Mouse (Mus musculus) ES-E14 (cell line): ENCODE measurements at regions not wholly inside any gene's neighbourhood (a gene's known extent, or its start where the extent isn't known, plus 50 kb on each side); places are given as distances from the start of the nearest gene placed in this dataset.
A peak's percentile ranks its signal among the peaks of the same experiment; 100 is the strongest.

ENCODE experiments used
- DNase-seq: peaks from one replicate; pipeline ENCODE4 v3.0.0-alpha.2; 2013; ENCODE audit warnings: low read depth, low spot score
- H3K27ac ChIP-seq: 2 replicates; pipeline ENCODE4 v1.5.1; 2012; ENCODE audit warnings: low read depth, mild to moderate bottlenecking, low read length, moderate library complexity, mixed read lengths; ENCODE audit not compliant: poor library complexity, insufficient read depth, severe bottlenecking
- H3K36me3 ChIP-seq: 2 replicates; pipeline ENCODE4 v1.6.1; 2012; ENCODE audit warnings: mild to moderate bottlenecking, low read length, moderate library complexity, mixed read lengths; ENCODE audit not compliant: control insufficient read depth, poor library complexity, insufficient read depth, severe bottlenecking
- H3K4me1 ChIP-seq, 2 experiments: fragments of 150-350 bp in 1 of 2; sonication (generic) in 1 of 2; 2 replicates each; pipeline ENCODE4 v1.6.1; 2012; ENCODE audit warnings: low read length in 2 of 2, mild to moderate bottlenecking in 1 of 2, mixed read lengths in 1 of 2; ENCODE audit not compliant: control insufficient read depth in 2 of 2, insufficient read depth in 2 of 2, poor library complexity in 1 of 2
- H3K4me3 ChIP-seq, 2 experiments: fragments of 150-350 bp in 1 of 2; sonication (generic) in 1 of 2; 2 replicates each; pipeline ENCODE4 v1.5.1; 2012; ENCODE audit warnings: low read length in 2 of 2, low read depth in 1 of 2, mild to moderate bottlenecking in 1 of 2, mixed read lengths in 1 of 2; ENCODE audit not compliant: insufficient read depth in 1 of 2, poor library complexity in 1 of 2, severe bottlenecking in 1 of 2
- H3K9ac ChIP-seq: 2 replicates; pipeline ENCODE4 v1.6.1; 2012; ENCODE audit warnings: low read depth, mild to moderate bottlenecking, low read length, mixed read lengths; ENCODE audit not compliant: poor library complexity, insufficient read depth, severe bottlenecking
- H3K9me3 ChIP-seq: fragments of 150-350 bp; sonication (generic); 2 replicates; pipeline ENCODE4 v1.6.1; 2012; ENCODE audit warnings: low read depth, mild to moderate bottlenecking, low read length; ENCODE audit not compliant: control insufficient read depth, insufficient read depth
- CHD2 ChIP-seq: IDR thresholded peaks from 2 replicates; pipeline ENCODE4 v1.6.1; 2014; ENCODE audit warnings: mild to moderate bottlenecking, low read depth, low read length, inconsistent platforms
- HCFC1 ChIP-seq: IDR thresholded peaks from 2 replicates; pipeline ENCODE4 v1.6.1; 2012; ENCODE audit warnings: low read length, inconsistent platforms, borderline replicate concordance; ENCODE audit not compliant: insufficient read depth
- MAFK ChIP-seq: IDR thresholded peaks from 2 replicates; pipeline ENCODE4 v1.6.1; 2014; ENCODE audit warnings: mild to moderate bottlenecking, low read depth, low read length, inconsistent platforms; ENCODE audit not compliant: insufficient read depth
- ZC3H11A ChIP-seq: IDR thresholded peaks from 2 replicates; pipeline ENCODE4 v1.6.1; 2012; ENCODE audit warnings: low read depth, mild to moderate bottlenecking, inconsistent platforms, low read length, borderline replicate concordance
- in situ Hi-C, 2 experiments: fragments of 600-800 bp; cut with MboI; formaldehyde crosslinking; loops; one replicate each; pipeline ENCODE4 v1.15.1; 2025; ENCODE audit warnings: low sequenced_read_pairs in 2 of 2, inconsistent platforms in 1 of 2; ENCODE audit not compliant: unreplicated experiment in 2 of 2

- TF ChIP-seq CHD2: no peak
- TF ChIP-seq MAFK: no peak
- TF ChIP-seq ZC3H11A: 0 out of 2 replicates have a peak, but pooled peaks have one; percentile 15
- no peak for TF ChIP-seq HCFC1
- in situ Hi-C loops: loop anchor here in 1 of 2 experiments (25.0 kb wide), 1 partner anchor 441 kb away; no protein-coding TSS in a partner anchor
- no peak overlapping the region for H3K27ac ChIP-seq
- H3K4me3 ChIP-seq: no peak overlapping the region
- H3K36me3 ChIP-seq: no peaks in the 10 kb centered on the region
- no peaks in the 10 kb centered on the region for H3K4me1 ChIP-seq
- no peak overlapping the region for H3K9ac ChIP-seq
- DNase-seq: peak; percentile 6
- no peaks in the 10 kb centered on the region for H3K9me3 ChIP-seq
These were observed 355.4 kb downstream of the Zic3 start for GRCm38 (mm10) chrX:58377926-58378325.
